Mouse (Mus musculus) heart, adult 18-20 months (tissue): ENCODE results near the gene Pir. TPM values are rescaled to one million over a fixed set of nuclear protein-coding genes. Genes with fewer than 3 reads are reported as not detected.
A peak's percentile ranks its signal among the peaks of the same experiment; 100 is the strongest.

Source experiments
- DNase-seq, 2 experiments: peaks; one replicate each; pipeline ENCODE4 v3.0.0; 2021 to 2022; ENCODE audit warnings: mixed read lengths in 1 of 2
- total RNA-seq, 2 experiments: library from RNA; stranded (reverse); gene quantifications; 2 replicates each; pipeline ENCODE4 v1.2.3; 2021

Gene Pir
- total RNA-seq, 2 experiments from 2014 or later: 7.0 to 7.8 TPM

GRCm38 (mm10) chrX:164330766-164331165 is 61.6 kb downstream of the Pir start:
- no peak for DNase-seq

- no peak for DNase-seq
Measured at GRCm38 (mm10) chrX:164338591-164338990, 69.4 kb downstream of the Pir start.

GRCm38 (mm10) chrX:164345359-164345938 is 76.3 kb downstream of the Pir start:
- DNase-seq: peak in 1 of 2 experiments; percentile 2

- DNase-seq: peak in 1 of 2 experiments; percentile 3
Measured at GRCm38 (mm10) chrX:164348937-164349336, 79.8 kb downstream of the Pir start.

GRCm38 (mm10) chrX:164365153-164365865 is 96.1 kb downstream of the Pir start:
- no peak for DNase-seq

- DNase-seq: no peak
Measured at GRCm38 (mm10) chrX:164370576-164370975, 101.4 kb downstream of the Pir start.

- DNase-seq: peak; percentile 60 to 66
Measured at GRCm38 (mm10) chrX:164373081-164373480, 103.9 kb downstream of the Pir start, which contains the start of gene Vegfd. Gene Vegfd, plus strand, starts transcription at chrX:164373378.

GRCm38 (mm10) chrX:164374586-164374985 is 105.4 kb downstream of the Pir start:
- DNase-seq: no peak

- peak in 1 of 2 experiments; percentile 11 for DNase-seq
Measured at GRCm38 (mm10) chrX:164379721-164380120, 110.5 kb downstream of the Pir start.

- DNase-seq: peak; percentile 84
Measured at GRCm38 (mm10) chrX:164381618-164382408, 112.6 kb downstream of the Pir start.

- DNase-seq: no peak
Measured at GRCm38 (mm10) chrX:164394091-164394490, 124.9 kb downstream of the Pir start.

- DNase-seq: peak; percentile 6 to 18
Measured at GRCm38 (mm10) chrX:164398456-164398855, 129.3 kb downstream of the Pir start.

- DNase-seq: no peak
Measured at GRCm38 (mm10) chrX:164405080-164405649, 136.0 kb downstream of the Pir start.

- no peak for DNase-seq
Measured at GRCm38 (mm10) chrX:164406133-164407022, 137.2 kb downstream of the Pir start.

- DNase-seq: no peak
Measured at GRCm38 (mm10) chrX:164408301-164408927, 139.2 kb downstream of the Pir start.

GRCm38 (mm10) chrX:164410562-164410961 is 141.4 kb downstream of the Pir start:
- no peak for DNase-seq

- DNase-seq: no peak
Measured at GRCm38 (mm10) chrX:164416803-164417202, 147.6 kb downstream of the Pir start.

- DNase-seq: no peak
Measured at GRCm38 (mm10) chrX:164418008-164418407, 148.8 kb downstream of the Pir start.

GRCm38 (mm10) chrX:164419471-164419939 is 150.3 kb downstream of the Pir start, which contains the start of gene Piga:
Gene Piga, plus strand, starts transcription at chrX:164419787.
- DNase-seq: peak; percentile 91 to 96

- no peak for DNase-seq
Measured at GRCm38 (mm10) chrX:164419955-164420354, 150.8 kb downstream of the Pir start.

GRCm38 (mm10) chrX:164420518-164420917 is 151.3 kb downstream of the Pir start:
- DNase-seq: no peak
